Mouse (Mus musculus) ES-Bruce4 (cell line): ENCODE measurements around the gene Ccdc175. TPM values are rescaled to one million over a fixed set of nuclear protein-coding genes. Genes with fewer than 3 reads are reported as not detected.

Experiments used
- H3K27ac ChIP-seq: 2 replicates; pipeline ENCODE4 v1.5.1; 2012; ENCODE audit warnings: low read length, inconsistent platforms; ENCODE audit not compliant: insufficient read depth
- H3K27me3 ChIP-seq: 2 replicates; pipeline ENCODE4 v1.6.1; 2012; ENCODE audit warnings: mild to moderate bottlenecking, low read length, inconsistent platforms; ENCODE audit not compliant: control insufficient read depth, poor library complexity, insufficient read depth, severe bottlenecking
- H3K36me3 ChIP-seq: 2 replicates; pipeline ENCODE4 v1.6.1; 2012; ENCODE audit warnings: inconsistent platforms, mild to moderate bottlenecking, low read length, moderate library complexity; ENCODE audit not compliant: control insufficient read depth, poor library complexity, insufficient read depth, severe bottlenecking
- H3K4me1 ChIP-seq: one replicate; pipeline ENCODE4 v1.8.1; 2011; ENCODE audit warnings: low read length; ENCODE audit not compliant: control insufficient read depth, insufficient read depth
- H3K4me3 ChIP-seq: 2 replicates; pipeline ENCODE4 v1.5.1; 2011; ENCODE audit warnings: low read depth, mild to moderate bottlenecking, low read length
- H3K9ac ChIP-seq: 2 replicates; pipeline ENCODE4 v1.6.1; 2012; ENCODE audit warnings: low read depth, mild to moderate bottlenecking, inconsistent platforms; ENCODE audit not compliant: poor library complexity, severe bottlenecking
- H3K9me3 ChIP-seq: replicated peaks from 2 replicates; pipeline ENCODE4 v1.6.1; 2012; ENCODE audit warnings: mild to moderate bottlenecking, low read length, inconsistent platforms; ENCODE audit not compliant: control insufficient read depth, poor library complexity, insufficient read depth, severe bottlenecking
- CTCF ChIP-seq: IDR thresholded peaks from one replicate; pipeline ENCODE4 v1.8.1; 2011; ENCODE audit warnings: low read depth, low read length
- EP300 ChIP-seq: IDR thresholded peaks from 2 replicates; pipeline ENCODE4 v1.6.1; 2011; ENCODE audit warnings: low read depth, low read length; ENCODE audit not compliant: insufficient read depth
- POLR2A ChIP-seq: IDR thresholded peaks from one replicate; pipeline ENCODE4 v1.8.1; 2011; ENCODE audit warnings: low read length; ENCODE audit not compliant: insufficient read depth
- polyA plus RNA-seq: library from polyadenylated mRNA; stranded (reverse); fragments of >200 nt; gene quantifications from 2 replicates; pipeline ENCODE4 v1.2.4, GENCODE M21; 2011; ENCODE audit warnings: low read depth; ENCODE audit not compliant: missing spikeins, insufficient read depth, insufficient read length

The Ccdc175 gene
- polyA plus RNA-seq, 1 experiment, result not detected

DNA sequence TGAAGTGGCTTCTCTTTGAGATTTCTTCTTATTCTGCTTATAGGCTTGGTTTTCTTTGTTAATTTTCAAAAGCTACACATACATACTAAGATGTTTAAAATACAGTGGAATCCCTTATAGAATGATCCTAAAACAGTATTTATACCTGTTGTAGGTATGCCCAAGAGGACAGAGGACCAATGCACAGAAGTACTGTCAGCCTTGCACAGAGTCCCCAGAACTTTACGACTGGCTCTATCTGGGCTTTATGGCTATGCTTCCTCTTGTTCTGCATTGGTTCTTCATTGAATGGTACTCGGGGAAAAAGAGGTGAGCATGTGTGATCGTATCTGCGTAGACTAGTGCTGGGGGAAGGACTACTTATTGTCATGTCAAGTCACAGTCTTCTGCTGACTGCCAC lies 95.0 kb downstream of the Ccdc175 start:
- TF ChIP-seq POLR2A, result no peak
- no peak for TF ChIP-seq EP300
- TF ChIP-seq CTCF, result no peak
- H3K27ac ChIP-seq, result no peak overlapping the region
- H3K4me3 ChIP-seq, result no peak overlapping the region
- H3K9me3 ChIP-seq, result no peaks in the 10 kb centered on the region
- H3K4me1 ChIP-seq, result no peaks in the 10 kb centered on the region
- no peaks in the 10 kb centered on the region for H3K27me3 ChIP-seq
- H3K9ac ChIP-seq, result no peak overlapping the region
- H3K36me3 ChIP-seq, result peaks cover 25% of the 10 kb centered on the region

DNA sequence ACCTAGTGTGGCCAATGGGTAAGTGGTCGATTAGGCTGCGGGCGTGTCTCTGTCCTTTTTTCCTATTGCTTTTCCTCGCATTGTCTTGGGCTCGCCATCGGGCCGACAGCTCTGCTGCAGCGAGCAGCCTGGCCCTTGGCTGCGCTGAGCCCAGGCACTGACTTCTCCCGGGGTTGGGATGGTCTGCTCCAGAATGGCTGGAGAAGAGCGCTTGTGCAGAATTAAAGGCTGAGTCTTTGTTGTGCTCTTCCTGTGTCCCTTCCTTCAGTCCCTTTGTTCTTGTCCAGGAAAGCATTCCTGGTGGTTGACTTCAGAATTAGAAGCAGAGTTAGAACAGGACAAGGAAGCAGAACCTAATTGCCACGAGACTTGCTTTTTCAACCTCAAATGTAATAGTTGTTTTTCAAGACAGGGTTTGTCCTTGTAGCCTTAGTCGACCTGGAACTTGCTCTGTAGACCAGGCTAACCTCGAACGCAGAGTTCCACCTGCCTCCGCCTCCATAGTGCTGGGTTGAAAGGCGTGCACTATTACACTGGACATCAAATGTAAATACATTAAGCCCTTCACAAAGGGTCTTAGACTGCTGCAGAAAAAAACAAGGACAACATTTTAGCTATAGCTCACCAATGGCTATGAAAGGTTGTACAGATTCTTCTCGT lies 98.5 kb downstream of the Ccdc175 start:
- peak overlapping the region; percentile 56 for H3K27ac ChIP-seq
- H3K4me3 ChIP-seq, result peak overlapping the region; percentile 79
- H3K9ac ChIP-seq, result peak overlapping the region; percentile 62
- H3K36me3 ChIP-seq, result peaks cover 5% of the 10 kb centered on the region
- no peaks in the 10 kb centered on the region for H3K4me1 ChIP-seq
- no peak for TF ChIP-seq POLR2A
- no peak for TF ChIP-seq EP300
- no peak for TF ChIP-seq CTCF
- H3K27me3 ChIP-seq, result no peaks in the 10 kb centered on the region
- H3K9me3 ChIP-seq, result no peaks in the 10 kb centered on the region

DNA sequence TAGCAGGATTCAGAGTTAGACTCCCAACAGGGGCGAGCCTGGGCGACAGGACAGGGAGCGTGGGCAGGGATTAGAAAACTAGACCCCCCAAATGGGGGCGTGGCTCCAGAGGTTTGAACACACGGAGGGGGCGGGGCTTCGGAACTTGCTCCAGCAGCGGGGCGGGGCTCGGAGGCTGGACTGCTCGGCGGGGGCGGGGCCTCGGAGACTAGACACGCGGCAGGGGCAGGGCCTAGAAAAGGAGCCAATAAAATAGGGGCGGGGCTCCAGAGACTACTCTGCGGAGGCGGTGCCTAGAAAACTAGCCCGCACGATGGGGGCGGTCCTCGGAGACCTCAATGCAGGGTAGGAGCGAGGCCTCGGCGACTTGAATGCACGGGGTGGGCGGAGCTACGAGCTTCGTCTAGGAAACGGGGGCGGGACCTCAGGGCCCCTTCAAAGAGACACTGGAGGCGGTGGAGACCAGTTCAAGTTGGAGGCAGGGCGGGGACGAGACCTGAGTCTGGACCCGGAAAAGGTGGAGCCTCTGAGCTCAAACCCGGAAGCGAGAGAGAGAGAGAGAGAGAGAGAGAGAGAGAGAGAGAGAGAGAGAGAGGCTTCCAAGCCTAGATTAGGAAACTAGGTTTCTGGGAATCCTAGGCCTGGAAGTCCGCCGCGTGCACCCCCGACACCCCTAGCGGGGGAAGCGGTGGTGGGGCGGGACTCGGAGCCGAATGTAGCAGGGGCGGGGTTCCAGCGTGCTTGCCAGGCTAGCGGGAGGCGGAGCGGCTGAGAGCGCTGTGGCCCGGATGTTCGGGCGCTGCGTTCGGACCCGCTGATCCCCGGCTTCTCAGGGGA lies 99.3 kb downstream of the Ccdc175 start, which contains the start of the genes L3hypdh and Jkamp:
Gene L3hypdh, minus strand, starts transcription at position 111 of the 837 bp plus-strand sequence.
Gene Jkamp, plus strand, starts transcription at position 261 of the 837 bp plus-strand sequence.
- Histone ChIP-seq H3K4me1 (no peaks in the 10 kb centered on the region), H3K36me3 (peaks cover 3% of the 10 kb centered on the region), H3K27me3 (no peaks in the 10 kb centered on the region), H3K9me3 (no peaks in the 10 kb centered on the region), H3K4me3 (peak within 1 kb of the TSS; percentile 79), H3K9ac (peak within 1 kb of the TSS; percentile 81), H3K27ac (peak within 1 kb of the TSS; percentile 64)
- TF ChIP-seq POLR2A, result peak; percentile 60
- TF ChIP-seq EP300, result no peak
- no peak for TF ChIP-seq CTCF

DNA sequence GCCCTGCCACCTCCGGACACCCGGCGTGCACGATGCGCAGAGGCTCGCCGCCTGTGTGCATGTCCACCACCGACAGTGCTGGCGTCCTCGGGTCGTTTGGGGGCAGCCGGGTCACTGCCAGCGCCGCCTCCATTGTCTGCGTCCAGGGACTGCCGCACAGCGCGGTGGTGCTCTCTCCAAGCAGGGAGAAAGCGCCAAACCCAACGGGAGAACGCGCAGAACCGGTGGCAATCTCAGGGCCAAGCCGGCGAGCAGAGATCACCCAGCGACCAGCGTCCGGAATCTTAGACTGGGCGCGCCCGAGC lies 99.9 kb downstream of the Ccdc175 start:
- H3K27ac ChIP-seq, result no peak overlapping the region
- no peaks in the 10 kb centered on the region; the same call in 1 of the 2 replicates for H3K36me3 ChIP-seq
- peak overlapping the region; percentile 72 for H3K4me3 ChIP-seq
- no peaks in the 10 kb centered on the region for H3K27me3 ChIP-seq
- no peak for TF ChIP-seq CTCF
- no peak for TF ChIP-seq POLR2A
- no peak for TF ChIP-seq EP300
- H3K9ac ChIP-seq, result peak overlapping the region; percentile 81
- no peaks in the 10 kb centered on the region for H3K4me1 ChIP-seq
- H3K9me3 ChIP-seq, result no peaks in the 10 kb centered on the region

DNA sequence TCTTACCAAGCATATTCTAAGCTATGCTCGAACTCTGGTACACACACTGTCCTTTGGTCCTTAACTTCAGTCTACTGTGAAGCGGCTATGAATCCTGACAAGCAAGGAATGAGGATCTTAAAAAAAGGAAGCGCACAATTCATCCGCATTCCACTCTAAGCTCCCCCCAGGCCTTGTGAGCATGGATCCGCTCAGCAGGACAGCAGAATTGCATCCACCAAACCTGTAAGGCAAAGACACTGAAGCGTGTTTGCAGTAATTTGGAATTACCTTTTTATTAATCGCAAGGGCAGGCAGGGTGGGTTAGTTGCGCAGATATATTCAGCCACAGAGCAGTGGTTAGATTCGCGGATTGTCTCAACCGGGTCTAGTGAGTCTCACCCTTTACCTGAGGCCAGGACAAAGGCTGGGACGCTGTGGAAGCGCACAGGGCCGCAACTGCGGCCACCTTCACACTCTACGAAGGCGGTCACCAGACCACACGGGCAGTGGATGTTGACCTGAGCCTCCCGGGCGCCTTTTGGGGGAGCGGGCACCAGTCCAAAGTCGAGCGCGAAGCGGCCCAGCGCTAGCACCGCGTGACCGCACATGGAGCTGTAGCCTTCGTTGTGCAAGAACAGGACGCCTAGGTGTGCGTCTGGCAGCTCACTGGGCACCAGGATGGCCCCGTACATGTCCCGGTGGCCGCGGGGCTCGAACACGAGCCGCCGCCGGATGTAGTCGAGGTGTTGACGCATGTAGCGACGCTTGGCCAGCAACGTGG lies 100.4 kb downstream of the Ccdc175 start:
- H3K9ac ChIP-seq, result peak overlapping the region; percentile 81
- H3K36me3 ChIP-seq, result no peaks in the 10 kb centered on the region
- no peaks in the 10 kb centered on the region for H3K27me3 ChIP-seq
- H3K4me3 ChIP-seq, result peak overlapping the region; percentile 72
- peak overlapping the region; percentile 48; the same call in 1 of the 2 replicates for H3K27ac ChIP-seq
- H3K4me1 ChIP-seq, result no peaks in the 10 kb centered on the region
- no peaks in the 10 kb centered on the region for H3K9me3 ChIP-seq
- no peak for TF ChIP-seq EP300
- TF ChIP-seq POLR2A, result no peak
- no peak for TF ChIP-seq CTCF

DNA sequence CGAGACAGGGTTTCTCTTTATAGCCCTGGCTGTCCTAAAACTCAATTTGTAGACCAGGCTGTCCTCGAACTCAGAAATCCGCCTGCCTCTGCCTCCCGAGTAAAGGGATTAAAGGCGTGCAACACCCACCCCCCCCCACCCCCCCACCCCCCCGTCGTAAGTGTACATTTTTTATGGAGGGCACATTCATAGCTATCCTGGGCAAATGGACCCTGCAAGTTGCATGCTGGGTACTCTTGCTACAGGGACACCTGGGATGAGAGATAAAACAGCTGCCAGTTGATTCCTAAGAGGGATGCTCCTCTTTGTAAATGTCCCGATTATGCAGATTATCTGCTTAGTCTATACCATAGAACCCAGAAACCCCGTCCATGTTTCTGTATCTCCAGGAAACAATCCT lies 101.6 kb downstream of the Ccdc175 start:
- Histone ChIP-seq H3K4me1 (no peaks in the 10 kb centered on the region), H3K4me3 (peak overlapping the region; percentile 46), H3K9ac (peak overlapping the region; percentile 81; the same call in 1 of the 2 replicates), H3K27ac (no peak overlapping the region), H3K9me3 (no peaks in the 10 kb centered on the region), H3K36me3 (no peaks in the 10 kb centered on the region), H3K27me3 (no peaks in the 10 kb centered on the region)
- no peak for TF ChIP-seq CTCF
- TF ChIP-seq POLR2A, result no peak
- no peak for TF ChIP-seq EP300
